Mouse (Mus musculus): Measurements from ENCODE around the gene Ugt1a10. TPM values are rescaled to one million over a fixed set of nuclear protein-coding genes. Genes with fewer than 3 reads are reported as not detected.

The Ugt1a10 gene
- polyA plus RNA-seq, 1 experiment from 2014 or later, result not detected

- ATAC-seq (ENCODE audit: insufficient number of reproducible peaks, low FRiP score, low TSS enrichment, low read depth) (no peak), DNase-seq (ENCODE audit: low spot score) (no peak)
- Histone ChIP-seq H3K9me3 (ENCODE audit: control insufficient read depth, low read length) (peaks cover 95% of the 10 kb centered on the region), H3K4me3 (ENCODE audit: low read depth, low read length) (no peak overlapping the region), H3K9ac (ENCODE audit: low read length) (no peak overlapping the region), H3K27me3 (ENCODE audit: control insufficient read depth, insufficient read depth, low read length) (no peaks in the 10 kb centered on the region), H3K36me3 (ENCODE audit: control insufficient read depth, insufficient read depth, low read length) (no peaks in the 10 kb centered on the region; the same call in 1 of the 2 replicates), H3K4me2 (ENCODE audit: low read depth, severe bottlenecking) (no peak overlapping the region), H3K27ac (replicated peaks; ENCODE audit: low read depth, low read length) (no peak overlapping the region), H3K4me1 (ENCODE audit: control insufficient read depth, insufficient read depth, low read length) (no peaks in the 10 kb centered on the region)
- 73% methylated on average over 14 of the region's 14 CpGs for WGBS
These were observed 178.4 kb downstream of the Ugt1a10 start for GRCm38 (mm10) chr1:88233421-88234247.

DNA sequence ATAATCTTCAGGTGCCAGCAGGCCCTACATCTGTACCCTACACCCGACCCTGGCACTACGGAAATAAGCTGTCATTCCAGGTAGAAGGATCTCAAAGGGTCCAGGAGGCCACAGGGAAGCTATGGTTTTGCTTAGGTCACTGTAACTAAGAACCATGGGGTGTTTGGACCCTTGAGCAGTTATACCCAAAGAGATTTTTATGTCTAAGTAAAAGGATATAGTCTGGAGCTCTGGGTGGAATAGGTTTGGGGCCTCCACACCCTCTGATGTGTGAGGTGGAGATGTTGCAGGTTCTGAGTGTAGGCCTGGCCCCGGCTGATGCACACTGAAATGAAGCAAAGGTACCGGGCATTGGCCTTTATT lies 179.0 kb downstream of the Ugt1a10 start:
- no peaks in the 10 kb centered on the region for H3K4me1 ChIP-seq (ENCODE audit: control insufficient read depth, insufficient read depth, low read length)
- 69% methylated on average over 4 of the region's 4 CpGs for WGBS
- H3K4me3 ChIP-seq (ENCODE audit: low read depth, low read length), result no peak overlapping the region
- no peak for DNase-seq (ENCODE audit: low spot score)
- H3K27ac ChIP-seq (replicated peaks; ENCODE audit: low read depth, low read length), result no peak overlapping the region
- H3K9me3 ChIP-seq (ENCODE audit: control insufficient read depth, low read length), result peaks cover 97% of the 10 kb centered on the region
- no peaks in the 10 kb centered on the region for H3K27me3 ChIP-seq (ENCODE audit: control insufficient read depth, insufficient read depth, low read length)
- no peak overlapping the region for H3K9ac ChIP-seq (ENCODE audit: low read length)
- no peak for ATAC-seq (ENCODE audit: insufficient number of reproducible peaks, low FRiP score, low TSS enrichment, low read depth)
- H3K4me2 ChIP-seq (ENCODE audit: low read depth, severe bottlenecking), result no peak overlapping the region
- H3K36me3 ChIP-seq (ENCODE audit: control insufficient read depth, insufficient read depth, low read length), result no peaks in the 10 kb centered on the region; the same call in 1 of the 2 replicates

GRCm38 (mm10) chr1:88234646-88235045 lies 179.5 kb downstream of the Ugt1a10 start:
- no peak overlapping the region for H3K27ac ChIP-seq (replicated peaks; ENCODE audit: low read depth, low read length)
- no peak overlapping the region for H3K4me2 ChIP-seq (ENCODE audit: low read depth, severe bottlenecking)
- H3K9me3 ChIP-seq (ENCODE audit: control insufficient read depth, low read length), result peaks cover 97% of the 10 kb centered on the region
- no peak overlapping the region for H3K9ac ChIP-seq (ENCODE audit: low read length)
- H3K27me3 ChIP-seq (ENCODE audit: control insufficient read depth, insufficient read depth, low read length), result no peaks in the 10 kb centered on the region
- H3K4me1 ChIP-seq (ENCODE audit: control insufficient read depth, insufficient read depth, low read length), result no peaks in the 10 kb centered on the region
- ATAC-seq (ENCODE audit: insufficient number of reproducible peaks, low FRiP score, low TSS enrichment, low read depth) (no peak), DNase-seq (ENCODE audit: low spot score) (no peak)
- H3K36me3 ChIP-seq (ENCODE audit: control insufficient read depth, insufficient read depth, low read length), result no peaks in the 10 kb centered on the region; the same call in 1 of the 2 replicates
- H3K4me3 ChIP-seq (ENCODE audit: low read depth, low read length), result no peak overlapping the region
- 47% methylated on average over 5 of the region's 5 CpGs for WGBS

- 65% methylated on average over 11 of the region's 11 CpGs for WGBS
- DNase-seq (ENCODE audit: low spot score) (no peak), ATAC-seq (ENCODE audit: insufficient number of reproducible peaks, low FRiP score, low TSS enrichment, low read depth) (no peak)
- Histone ChIP-seq H3K27me3 (ENCODE audit: control insufficient read depth, insufficient read depth, low read length) (no peaks in the 10 kb centered on the region), H3K27ac (replicated peaks; ENCODE audit: low read depth, low read length) (no peak overlapping the region), H3K9ac (ENCODE audit: low read length) (no peak overlapping the region), H3K9me3 (ENCODE audit: control insufficient read depth, low read length) (peaks cover 97% of the 10 kb centered on the region), H3K36me3 (ENCODE audit: control insufficient read depth, insufficient read depth, low read length) (no peaks in the 10 kb centered on the region; the same call in 1 of the 2 replicates), H3K4me1 (ENCODE audit: control insufficient read depth, insufficient read depth, low read length) (no peaks in the 10 kb centered on the region), H3K4me2 (ENCODE audit: low read depth, severe bottlenecking) (no peak overlapping the region), H3K4me3 (ENCODE audit: low read depth, low read length) (no peak overlapping the region)
These were observed 180.1 kb downstream of the Ugt1a10 start for GRCm38 (mm10) chr1:88235046-88235893.

GRCm38 (mm10) chr1:88235894-88236415 lies 180.8 kb downstream of the Ugt1a10 start:
- WGBS, result 72% methylated on average over 4 of the region's 4 CpGs
- no peak overlapping the region for H3K4me2 ChIP-seq (ENCODE audit: low read depth, severe bottlenecking)
- H3K36me3 ChIP-seq (ENCODE audit: control insufficient read depth, insufficient read depth, low read length), result no peaks in the 10 kb centered on the region; the same call in 1 of the 2 replicates
- ATAC-seq (ENCODE audit: insufficient number of reproducible peaks, low FRiP score, low TSS enrichment, low read depth), result no peak
- H3K4me1 ChIP-seq (ENCODE audit: control insufficient read depth, insufficient read depth, low read length), result no peaks in the 10 kb centered on the region
- no peak overlapping the region for H3K27ac ChIP-seq (replicated peaks; ENCODE audit: low read depth, low read length)
- no peak overlapping the region for H3K4me3 ChIP-seq (ENCODE audit: low read depth, low read length)
- no peaks in the 10 kb centered on the region for H3K27me3 ChIP-seq (ENCODE audit: control insufficient read depth, insufficient read depth, low read length)
- no peak for DNase-seq (ENCODE audit: low spot score)
- H3K9ac ChIP-seq (ENCODE audit: low read length), result no peak overlapping the region
- H3K9me3 ChIP-seq (ENCODE audit: control insufficient read depth, low read length), result peaks cover 97% of the 10 kb centered on the region

DNA sequence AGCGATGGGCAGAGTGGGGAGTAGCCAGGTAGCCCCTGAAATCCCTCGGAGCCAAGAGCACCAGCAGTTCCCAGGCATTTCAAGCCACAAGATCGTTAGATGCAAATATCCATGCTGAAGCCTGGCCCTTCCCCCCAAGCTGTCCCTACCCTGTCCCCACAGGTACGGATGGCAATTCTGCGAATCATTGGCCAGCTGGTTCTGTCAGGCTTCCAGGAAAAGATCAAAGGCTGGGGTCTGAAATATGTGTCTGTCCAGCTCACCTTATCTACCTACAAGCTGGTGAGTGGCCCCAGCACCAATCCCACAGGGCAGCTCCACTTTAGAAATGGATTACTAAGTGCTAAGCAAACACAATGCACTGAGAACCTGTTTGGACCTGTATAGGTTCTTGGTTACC lies 182.1 kb downstream of the Ugt1a10 start:
- H3K9me3 ChIP-seq (ENCODE audit: control insufficient read depth, low read length), result peaks cover 93% of the 10 kb centered on the region
- 77% methylated on average over 5 of the region's 5 CpGs for WGBS
- H3K36me3 ChIP-seq (ENCODE audit: control insufficient read depth, insufficient read depth, low read length), result no peaks in the 10 kb centered on the region

GRCm38 (mm10) chr1:88238771-88239170 lies 183.6 kb downstream of the Ugt1a10 start:
- Histone ChIP-seq H3K27ac (replicated peaks; ENCODE audit: low read depth, low read length) (no peak overlapping the region), H3K27me3 (ENCODE audit: control insufficient read depth, insufficient read depth, low read length) (no peaks in the 10 kb centered on the region), H3K9ac (ENCODE audit: low read length) (no peak overlapping the region), H3K36me3 (ENCODE audit: control insufficient read depth, insufficient read depth, low read length) (no peaks in the 10 kb centered on the region), H3K4me2 (ENCODE audit: low read depth, severe bottlenecking) (no peak overlapping the region), H3K4me3 (ENCODE audit: low read depth, low read length) (no peak overlapping the region), H3K4me1 (ENCODE audit: control insufficient read depth, insufficient read depth, low read length) (no peaks in the 10 kb centered on the region), H3K9me3 (ENCODE audit: control insufficient read depth, low read length) (peaks cover 92% of the 10 kb centered on the region)
- DNase-seq (ENCODE audit: low spot score), result no peak
- no peak for ATAC-seq (ENCODE audit: insufficient number of reproducible peaks, low FRiP score, low TSS enrichment, low read depth)
- WGBS, result 81% methylated on average over 6 of the region's 6 CpGs

More for the DNA sequence above, 182.1 kb downstream of the Ugt1a10 start:
- Histone ChIP-seq H3K4me1 (ENCODE audit: control insufficient read depth, insufficient read depth, low read length) (no peaks in the 10 kb centered on the region), H3K4me3 (ENCODE audit: low read depth, low read length) (no peak overlapping the region), H3K27me3 (ENCODE audit: control insufficient read depth, insufficient read depth, low read length) (no peaks in the 10 kb centered on the region), H3K27ac (replicated peaks; ENCODE audit: low read depth, low read length) (no peak overlapping the region), H3K4me2 (ENCODE audit: low read depth, severe bottlenecking) (no peak overlapping the region), H3K9ac (ENCODE audit: low read length) (no peak overlapping the region)
- DNase-seq (ENCODE audit: low spot score), result no peak
- no peak for ATAC-seq (ENCODE audit: insufficient number of reproducible peaks, low FRiP score, low TSS enrichment, low read depth)

DNA sequence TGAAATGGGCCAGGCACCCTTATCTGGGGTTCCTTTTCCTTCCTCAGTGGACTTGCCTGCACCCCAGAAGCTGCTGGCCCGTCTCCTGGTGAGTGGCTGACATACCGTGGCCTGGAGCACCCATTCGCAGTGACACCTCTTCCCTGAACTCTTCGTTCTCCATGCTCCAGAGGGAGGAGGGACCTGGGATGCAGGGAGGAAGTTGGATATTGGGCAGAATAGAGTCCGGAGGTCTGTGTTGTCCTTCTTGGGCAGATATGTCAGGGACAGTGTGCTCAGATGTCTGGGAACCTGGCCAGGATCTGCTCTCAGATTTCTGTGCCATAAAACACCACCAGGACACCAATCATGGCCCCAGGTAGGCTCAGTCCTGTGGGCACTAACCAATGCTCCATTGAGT lies 184.9 kb downstream of the Ugt1a10 start:
- 74% methylated on average over 5 of the region's 5 CpGs for WGBS
- no peaks in the 10 kb centered on the region for H3K27me3 ChIP-seq (ENCODE audit: control insufficient read depth, insufficient read depth, low read length)
- no peak overlapping the region for H3K27ac ChIP-seq (replicated peaks; ENCODE audit: low read depth, low read length)
- no peaks in the 10 kb centered on the region for H3K4me1 ChIP-seq (ENCODE audit: control insufficient read depth, insufficient read depth, low read length)
- H3K9ac ChIP-seq (ENCODE audit: low read length), result no peak overlapping the region
- no peak for ATAC-seq (ENCODE audit: insufficient number of reproducible peaks, low FRiP score, low TSS enrichment, low read depth)
- DNase-seq (ENCODE audit: low spot score), result no peak
- H3K9me3 ChIP-seq (ENCODE audit: control insufficient read depth, low read length), result peaks cover 92% of the 10 kb centered on the region
- no peak overlapping the region for H3K4me3 ChIP-seq (ENCODE audit: low read depth, low read length)
- H3K36me3 ChIP-seq (ENCODE audit: control insufficient read depth, insufficient read depth, low read length), result no peaks in the 10 kb centered on the region
- H3K4me2 ChIP-seq (ENCODE audit: low read depth, severe bottlenecking), result no peak overlapping the region
